Mouse (Mus musculus) 416B (cell line): ENCODE results near the gene Btg3.
"Not testable (repeated sequence)": the region's sequence is repeated elsewhere in the genome, so short reads cannot be mapped to it uniquely, and the experiment has no call there.

Source experiments
- DNase-seq: peaks from one replicate; pipeline ENCODE4 v3.0.0; 2011; ENCODE audit warnings: low read depth

The Btg3 gene

GRCm38 (mm10) chr16:78376745-78377570, at the start of gene Btg3:
Gene Btg3 (minus strand): TSS chr16:78377192.
- no peak for DNase-seq

DNA sequence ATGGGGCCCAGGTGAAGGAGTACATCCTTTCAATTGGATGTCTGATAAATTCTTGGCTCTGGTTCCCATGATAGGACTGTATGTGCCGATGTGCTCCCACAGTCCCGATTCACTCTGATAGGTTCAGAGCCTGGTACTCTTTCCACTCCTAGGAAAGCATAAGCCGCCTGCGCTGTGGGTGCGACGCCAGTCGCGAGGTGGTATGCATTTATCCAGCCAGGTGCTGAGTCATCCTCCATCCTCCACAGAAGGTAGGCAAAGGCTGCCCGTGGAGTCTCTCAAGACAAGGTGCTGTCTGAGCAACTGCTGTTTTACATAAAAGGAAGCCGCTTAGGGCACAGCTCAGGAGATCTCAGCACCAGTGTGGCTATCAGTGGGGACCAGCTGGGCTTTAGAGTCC, 40.7 kb upstream of the Btg3 start:
- no peak for DNase-seq

GRCm38 (mm10) chr16:78416500-78416899, 39.5 kb upstream of the Btg3 start:
- no peak for DNase-seq

DNA sequence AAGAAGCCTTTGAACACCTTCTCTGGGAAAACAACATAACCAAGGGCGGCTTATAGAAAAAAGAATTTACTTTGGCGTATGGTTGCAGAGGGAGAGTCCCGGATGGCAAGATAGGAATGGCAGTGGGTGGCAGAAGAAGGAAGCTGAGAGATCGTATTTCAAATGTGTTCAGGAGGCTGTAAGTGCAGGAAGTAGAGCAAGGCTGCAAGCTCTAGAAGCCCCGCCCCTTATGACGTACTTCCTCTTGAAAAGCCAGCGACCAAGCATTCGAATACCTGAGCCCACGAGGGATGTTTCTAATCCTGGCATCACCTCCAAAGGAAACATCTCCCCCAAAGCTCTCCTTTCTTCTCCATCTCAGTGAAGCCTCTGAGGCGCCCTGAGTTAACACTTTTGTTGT, 33.0 kb upstream of the Btg3 start:
- no peak for DNase-seq

GRCm38 (mm10) chr16:78407855-78408254, 30.9 kb upstream of the Btg3 start:
- no peak for DNase-seq

DNA sequence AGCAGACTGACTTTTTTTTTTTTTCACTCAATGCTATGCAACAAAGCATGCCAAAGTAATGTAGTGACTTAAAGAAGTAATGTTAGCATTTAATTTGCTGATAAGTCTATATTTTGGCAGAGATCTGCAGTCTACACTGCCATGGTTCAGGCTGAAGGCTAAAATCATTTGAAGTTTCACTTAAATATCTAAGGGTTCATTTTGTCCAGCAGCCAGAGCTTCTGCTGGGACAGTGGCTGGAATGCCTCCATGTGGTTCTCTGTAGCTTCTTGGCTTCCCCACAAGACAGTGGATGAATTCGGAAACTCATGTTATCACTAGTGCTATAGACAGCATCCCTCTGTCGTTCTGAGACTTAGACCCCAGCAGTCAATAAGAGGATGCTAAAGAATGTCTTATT, 29.7 kb upstream of the Btg3 start:
- DNase-seq, result no peak

DNA sequence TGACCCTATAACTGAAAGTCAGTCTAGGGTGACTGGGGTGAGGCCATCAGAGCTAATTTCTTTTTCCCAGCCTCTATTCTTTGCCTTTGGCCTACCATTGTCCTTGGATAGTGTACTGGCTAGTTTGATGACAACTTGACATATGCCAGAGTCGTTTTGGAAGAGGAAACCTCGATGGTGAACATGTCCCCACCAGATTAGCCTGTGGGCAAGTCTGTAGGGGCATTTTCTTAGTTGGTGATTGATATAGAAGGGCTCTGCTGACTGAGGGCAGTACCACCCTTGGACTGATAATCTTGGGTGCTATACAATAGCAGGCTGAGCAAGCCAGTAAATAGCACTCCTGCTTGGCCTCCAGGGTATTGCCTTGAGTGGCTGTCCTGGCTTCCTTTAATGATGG, 25.3 kb upstream of the Btg3 start:
- no peak for DNase-seq

DNA sequence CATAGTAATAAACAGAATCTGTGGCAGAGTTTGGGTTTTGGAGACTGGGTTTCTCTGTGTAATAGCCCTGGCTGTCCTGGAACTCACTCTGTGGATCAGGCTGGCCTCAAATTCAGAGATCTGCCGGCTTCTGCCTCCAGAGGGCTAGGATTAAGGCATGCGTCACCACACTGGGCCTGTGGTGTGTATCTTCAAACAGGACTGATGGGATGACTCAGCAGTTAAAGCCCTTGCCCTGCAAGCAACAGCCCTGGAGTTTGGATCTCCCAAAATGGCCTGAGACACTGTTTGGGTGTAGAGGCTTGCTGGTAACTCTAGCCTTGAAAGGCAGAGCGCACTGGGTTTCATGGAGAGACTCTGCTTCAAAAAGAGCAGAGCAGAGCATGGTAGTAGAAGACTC, 22.4 kb upstream of the Btg3 start:
- DNase-seq, result peak; percentile 13

DNA sequence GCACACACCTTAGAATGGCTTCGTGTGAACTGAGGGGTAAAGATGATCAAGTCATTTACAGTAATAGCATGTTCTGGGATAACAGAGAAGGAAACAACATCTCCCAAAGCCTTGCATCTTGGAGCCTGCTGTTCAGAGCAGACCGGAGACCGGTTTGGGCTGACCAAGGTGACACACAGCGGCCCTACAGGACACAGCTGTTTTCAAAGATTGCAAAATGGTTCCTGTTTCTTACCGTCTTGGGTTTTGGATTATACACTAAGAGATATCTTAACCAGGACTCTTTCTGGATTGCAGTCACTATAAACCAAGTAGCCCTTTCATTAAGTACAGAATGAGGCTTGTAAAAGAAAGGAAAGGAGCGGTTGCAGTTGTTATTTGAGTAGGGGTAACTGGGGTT, 21.7 kb upstream of the Btg3 start:
- peak; percentile 29 for DNase-seq

GRCm38 (mm10) chr16:78391354-78391753, 14.4 kb upstream of the Btg3 start:
- no peak for DNase-seq

DNA sequence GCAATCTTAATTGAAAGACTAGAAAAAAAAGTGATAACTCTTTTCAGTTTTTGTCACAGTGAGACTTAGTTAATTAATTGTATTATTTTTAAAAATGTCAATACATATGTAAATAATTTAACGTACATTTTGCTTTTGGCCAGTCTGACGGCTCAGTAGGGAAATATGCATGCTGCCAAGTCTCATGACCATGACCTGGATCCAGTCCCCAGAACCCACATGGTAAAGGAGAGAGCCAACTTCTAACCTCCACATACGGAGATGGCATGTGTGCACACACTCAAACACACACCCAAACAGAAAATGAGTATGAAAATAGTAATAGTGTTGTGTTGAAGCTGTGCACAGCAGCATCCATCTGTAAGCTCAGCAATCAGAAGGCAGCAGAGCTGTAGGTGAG, 13.0 kb upstream of the Btg3 start:
- no peak for DNase-seq

DNA sequence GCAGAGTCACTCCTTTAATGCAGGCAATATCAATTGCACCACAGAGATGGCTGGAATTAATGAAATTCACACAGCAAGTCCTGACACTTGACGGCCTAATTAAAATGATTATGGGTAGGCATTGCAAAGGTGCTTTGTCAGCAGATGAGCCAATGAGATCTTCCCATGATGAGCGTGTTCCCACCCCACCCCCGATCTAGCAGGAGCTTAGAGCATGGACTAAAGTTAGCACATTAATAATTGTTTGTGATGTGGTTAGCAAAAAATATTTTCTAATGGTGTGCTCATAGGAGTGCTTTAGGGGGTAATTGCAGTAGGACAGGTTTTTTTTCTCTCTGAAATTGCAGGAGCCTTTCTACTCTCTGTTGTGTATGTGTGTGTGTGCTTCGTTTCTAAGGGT, 12.1 kb upstream of the Btg3 start:
- no peak for DNase-seq

DNA sequence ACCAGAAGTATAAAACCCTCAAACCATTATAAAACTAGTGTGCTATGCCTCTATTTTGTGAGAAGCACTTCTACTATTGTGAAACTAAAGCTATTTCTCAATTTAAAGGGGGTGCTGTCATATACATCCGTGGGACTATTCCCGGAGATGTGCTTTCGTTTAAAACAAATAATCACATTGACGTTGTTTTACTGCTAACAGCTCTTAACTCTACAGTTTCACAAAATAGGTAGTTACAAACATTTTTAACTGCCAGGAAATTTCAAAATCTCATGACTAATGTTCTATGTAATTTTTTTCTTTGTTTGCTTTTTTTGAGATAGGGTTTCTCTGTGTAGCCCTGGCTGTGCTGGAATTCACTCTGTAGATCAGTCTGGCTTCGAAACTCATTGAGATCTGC, 1.5 kb upstream of the Btg3 start:
- DNase-seq, result no peak

GRCm38 (mm10) chr16:78375821-78376691, 936 bp downstream of the Btg3 start:
- DNase-seq, result no peak

DNA sequence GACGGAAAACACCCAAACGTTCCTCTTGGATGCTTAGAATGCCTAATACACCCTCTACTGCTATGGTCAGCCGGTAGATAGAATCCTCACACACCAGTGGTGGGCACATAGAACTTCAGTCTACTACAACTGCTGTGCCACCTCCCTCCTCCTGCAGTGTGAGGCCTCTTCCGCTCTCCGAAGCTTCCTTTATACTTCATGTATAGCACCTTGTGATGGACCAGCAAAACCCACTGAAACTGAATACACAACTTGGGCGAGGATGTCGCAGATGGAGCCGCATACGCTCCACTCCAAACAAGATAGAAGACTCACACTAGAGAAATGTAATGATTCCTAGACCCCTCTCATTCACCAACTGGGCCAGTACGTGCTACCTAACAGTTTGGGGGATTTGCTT, 1.8 kb downstream of the Btg3 start:
- no peak for DNase-seq

DNA sequence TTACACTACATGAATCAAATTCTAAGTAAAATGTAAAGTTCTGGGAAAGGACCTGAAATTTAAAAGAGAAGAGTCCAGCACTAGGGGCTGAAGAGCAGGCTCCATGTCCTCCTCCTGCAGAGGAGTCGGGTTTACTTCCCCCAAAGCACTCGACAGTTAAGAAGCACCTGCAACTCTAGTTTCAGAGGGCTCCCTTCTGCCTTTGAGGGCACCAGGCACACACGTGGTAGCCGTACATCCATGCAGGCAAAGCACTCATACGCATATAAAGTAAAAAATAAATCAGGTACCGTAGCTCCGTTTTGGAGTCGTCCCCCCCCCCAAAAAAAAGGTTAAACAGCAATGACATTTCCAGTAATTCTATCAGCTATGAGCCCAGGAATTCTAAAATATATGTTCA, 3.2 kb downstream of the Btg3 start:
- DNase-seq, result no peak

DNA sequence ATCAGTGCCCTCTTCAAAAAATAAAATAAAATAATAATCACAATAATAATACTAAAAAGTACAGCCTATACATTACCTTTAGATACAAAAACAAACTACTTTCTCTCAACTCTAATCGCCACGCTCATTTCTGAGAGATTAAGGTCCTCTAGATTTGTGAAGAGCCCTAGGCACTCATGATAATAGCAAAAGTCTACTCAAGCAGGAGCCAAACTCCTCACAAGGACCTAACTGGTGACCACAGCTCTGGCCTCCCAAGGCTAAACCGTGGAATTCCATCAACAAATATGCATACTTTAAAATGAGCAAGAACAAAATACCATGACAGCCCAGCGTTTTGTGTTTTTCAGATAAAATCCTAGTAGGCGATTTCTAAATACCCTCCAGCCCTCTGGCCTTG, 4.2 kb downstream of the Btg3 start:
- no peak for DNase-seq

GRCm38 (mm10) chr16:78371491-78372046, 5.4 kb downstream of the Btg3 start:
- no peak for DNase-seq

DNA sequence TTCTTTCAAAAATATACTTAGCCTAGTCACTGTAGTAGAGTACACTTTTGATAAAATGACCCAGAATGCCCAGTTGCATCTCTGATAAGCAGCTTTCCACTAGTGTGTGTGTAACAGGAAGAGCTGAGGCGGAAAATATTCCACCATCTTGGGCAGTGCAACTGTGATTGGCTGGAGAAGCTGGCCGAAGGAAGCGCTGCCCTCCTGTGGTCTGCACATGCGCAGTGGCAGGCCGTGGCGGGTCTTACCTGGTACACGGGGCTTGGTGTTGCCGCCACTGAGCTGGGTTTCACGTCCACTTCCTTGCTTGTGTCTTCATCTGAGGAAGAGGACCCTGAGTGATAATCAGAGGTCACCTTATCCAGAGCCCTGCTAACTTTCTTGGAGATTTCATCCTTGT, 12.4 kb downstream of the Btg3 start:
- not testable (repeated sequence) for DNase-seq

- no peak for DNase-seq
Observed at GRCm38 (mm10) chr16:78361466-78361865, 15.5 kb downstream of the Btg3 start.

DNA sequence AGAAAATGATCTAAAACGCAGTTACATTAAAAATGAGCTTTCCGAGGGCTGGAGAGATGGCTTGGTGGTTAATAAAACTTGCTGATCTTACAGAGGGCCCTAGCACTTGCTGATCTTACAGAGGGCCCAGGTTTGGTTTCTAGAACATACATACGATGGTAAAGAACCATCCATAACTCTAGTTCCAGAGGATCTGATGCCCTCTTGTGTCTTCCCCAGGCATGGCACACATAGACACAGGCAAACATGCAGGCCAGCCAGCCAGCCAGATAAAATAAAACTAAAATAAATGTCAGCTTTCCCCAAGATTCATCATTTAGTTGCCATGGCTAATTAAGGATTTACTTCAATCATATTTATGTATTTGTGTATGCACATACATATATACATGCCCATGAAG, 19.2 kb downstream of the Btg3 start:
- peak; percentile 22 for DNase-seq

DNA sequence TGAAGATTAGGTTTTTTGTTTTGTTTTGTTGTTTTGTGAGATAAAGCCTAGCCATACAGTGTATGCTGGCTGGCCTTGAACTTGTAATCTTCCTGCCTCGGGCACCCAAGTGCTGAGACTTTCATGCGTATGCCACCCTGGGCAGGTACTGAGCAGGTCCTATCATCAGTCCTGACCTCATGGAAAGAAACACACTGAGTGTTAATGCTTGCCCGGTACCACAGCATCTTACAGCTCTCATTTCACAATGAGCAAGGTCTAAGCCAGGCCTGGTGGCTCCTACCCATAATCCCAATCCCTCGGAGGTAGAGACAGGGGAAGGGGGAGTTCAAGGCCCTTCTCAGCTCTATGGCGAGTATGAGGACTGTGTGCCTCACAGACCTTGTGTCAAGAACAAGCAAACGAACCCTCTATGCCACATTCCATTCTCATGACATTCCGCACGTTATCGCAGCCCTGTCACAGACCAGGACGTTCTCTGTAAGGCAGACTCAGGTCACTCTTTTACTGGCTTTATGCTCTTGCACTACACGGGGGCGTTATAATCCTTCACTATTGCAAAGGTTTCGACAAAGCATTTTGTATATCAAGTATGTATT, 29.6 kb downstream of the Btg3 start:
- DNase-seq, result no peak
